Mouse (Mus musculus) kidney, embryonic 14.5 days (tissue): ENCODE results near the gene Tspan31. TPM values are rescaled to one million over a fixed set of nuclear protein-coding genes. Genes with fewer than 3 reads are reported as not detected.

Source experiments
- polyA plus RNA-seq: library from polyadenylated mRNA; unstranded; fragments of >200 nt; fragmentation: Nextera tagmentation; extraction: Ambion mirVana; gene quantifications from 2 replicates; pipeline ENCODE4 v1.2.1, GENCODE M21; 2014

Gene Tspan31
- polyA plus RNA-seq, 1 experiment from 2014 or later: 153 TPM

Other genes starting within 250 kb of the Tspan31 start
- 22.7 and 26.8 TPM in 2 replicates for gene Atp23, start 168.9 kb downstream of the Tspan31 start, polyA plus RNA-seq
- gene Ctdsp2, start 91.5 kb downstream of the Tspan31 start, polyA plus RNA-seq: 81.1 and 112 TPM in 2 replicates
- gene Avil, start 69.6 kb downstream of the Tspan31 start, polyA plus RNA-seq: 0.19 and 0.20 TPM in 2 replicates
- gene Tsfm, start 39.4 kb downstream of the Tspan31 start, polyA plus RNA-seq: 90.5 and 98.2 TPM in 2 replicates
- gene Mettl1, start 28.9 kb downstream of the Tspan31 start, polyA plus RNA-seq: 69.5 and 78.1 TPM in 2 replicates
- gene Eef1akmt3, start 28.8 kb downstream of the Tspan31 start, polyA plus RNA-seq: 0.39 and 0.89 TPM in 2 replicates
- 0.36 and 0.41 TPM in 2 replicates for gene Cyp27b1, start 22.0 kb downstream of the Tspan31 start, polyA plus RNA-seq
- gene March9, start 10.1 kb downstream of the Tspan31 start, polyA plus RNA-seq: 1.5 and 2.6 TPM in 2 replicates
- gene Cdk4, start 6.7 kb downstream of the Tspan31 start, polyA plus RNA-seq: 2,221 and 2,763 TPM in 2 replicates
- 0.07 and 0.61 TPM in 2 replicates for gene Agap2, start 5.0 kb upstream of the Tspan31 start, polyA plus RNA-seq
- 31.4 and 47.5 TPM in 2 replicates for gene Os9, start 50.9 kb upstream of the Tspan31 start, polyA plus RNA-seq
- 6.2 and 8.7 TPM in 2 replicates for gene B4galnt1, start 95.0 kb upstream of the Tspan31 start, polyA plus RNA-seq
- 2.0 and 2.3 TPM in 2 replicates for gene Slc26a10, start 110.4 kb upstream of the Tspan31 start, polyA plus RNA-seq
- gene Arhgef25, start 119.8 kb upstream of the Tspan31 start, polyA plus RNA-seq: 31.0 and 32.9 TPM in 2 replicates
- 107 and 117 TPM in 2 replicates for gene Dtx3, start 125.5 kb upstream of the Tspan31 start, polyA plus RNA-seq
- gene Pip4k2c, start 141.3 kb upstream of the Tspan31 start, polyA plus RNA-seq: 19.2 and 31.0 TPM in 2 replicates
- gene Kif5a, start 193.1 kb upstream of the Tspan31 start, polyA plus RNA-seq: 0.37 and 0.57 TPM in 2 replicates
- gene Dctn2, start 196.1 kb upstream of the Tspan31 start, polyA plus RNA-seq: 164 and 173 TPM in 2 replicates
- 16.2 and 22.3 TPM in 2 replicates for gene Mbd6, start 218.8 kb upstream of the Tspan31 start, polyA plus RNA-seq
- 93.9 and 146 TPM in 2 replicates for gene Mars, start 241.5 kb upstream of the Tspan31 start, polyA plus RNA-seq